Mouse (Mus musculus) embryonic facial prominence, embryonic 14.5 days (tissue): ENCODE results near the gene Nat14. TPM values are rescaled to one million over a fixed set of nuclear protein-coding genes. Genes with fewer than 3 reads are reported as not detected.

Experiments used
- ATAC-seq: fragments of 200-750 bp; cut with Nextera tagmentation; 2 replicates; pipeline ENCODE4 v1.8.0; 2017; ENCODE audit warnings: low read depth, moderate number of reproducible peaks, moderate TSS enrichment
- DNase-seq: peaks from one replicate; pipeline ENCODE4 v3.0.0-alpha.2; 2015; ENCODE audit warnings: low spot score
- H3K27ac ChIP-seq: fragments of 300-500 bp; sonication (generic); replicated peaks from 2 replicates; pipeline ENCODE4 v1.5.1; 2014; ENCODE audit warnings: low read depth, mild to moderate bottlenecking, low read length, moderate library complexity
- H3K27me3 ChIP-seq: fragments of 300-500 bp; sonication (generic); replicated peaks from 2 replicates; pipeline ENCODE4 v1.6.1; 2014; ENCODE audit warnings: low read length; ENCODE audit not compliant: control insufficient read depth, insufficient read depth
- H3K36me3 ChIP-seq: fragments of 300-500 bp; sonication (generic); 2 replicates; pipeline ENCODE4 v1.6.1; 2014; ENCODE audit warnings: low read length, mixed read lengths; ENCODE audit not compliant: control insufficient read depth, insufficient read depth
- H3K4me1 ChIP-seq: fragments of 300-500 bp; sonication (generic); 2 replicates; pipeline ENCODE4 v1.6.1; 2014; ENCODE audit warnings: antibody characterized with exemption, low read length; ENCODE audit not compliant: control insufficient read depth, insufficient read depth
- H3K4me2 ChIP-seq: fragments of 300-500 bp; sonication (generic); 2 replicates; pipeline ENCODE4 v1.6.1; 2014; ENCODE audit warnings: low read depth, mild to moderate bottlenecking, low read length, moderate library complexity, mixed read lengths
- H3K4me3 ChIP-seq: fragments of 300-500 bp; sonication (generic); 2 replicates; pipeline ENCODE4 v1.5.1; 2014; ENCODE audit warnings: low read depth, mild to moderate bottlenecking, low read length
- H3K9ac ChIP-seq: fragments of 300-500 bp; sonication (generic); 2 replicates; pipeline ENCODE4 v1.6.1; 2014; ENCODE audit warnings: low read depth, mild to moderate bottlenecking, low read length, moderate library complexity, mixed read lengths
- H3K9me3 ChIP-seq: fragments of 300-500 bp; sonication (generic); 2 replicates; pipeline ENCODE4 v1.6.1; 2016; ENCODE audit warnings: low read length; ENCODE audit not compliant: control insufficient read depth
- WGBS: fragments of 180-500 bp; shearing (Covaris S2); extraction: QIAGEN DNeasy Blood & Tissue Kit; methylation state at CpG from one replicate; pipeline ENCODE4 v1.1.7; 2014; 5-methylcytosine and 5-hydroxymethylcytosine counted together
- polyA plus RNA-seq: library from polyadenylated mRNA; unstranded; fragments of >200 nt; fragmentation: Nextera tagmentation; extraction: Ambion mirVana; gene quantifications from 2 replicates; pipeline ENCODE4 v1.2.1, GENCODE M21; 2014

Gene Nat14
- polyA plus RNA-seq, 1 experiment from 2014 or later, result 1.9 TPM

GRCm38 (mm10) chr7:4922931-4923565, 1.2 kb downstream of the Nat14 start:
- Histone ChIP-seq H3K9me3 (no peaks in the 10 kb centered on the region), H3K4me2 (peak overlapping the region; percentile 77), H3K27ac (peak overlapping the region; percentile 90), H3K4me3 (peak overlapping the region; percentile 36), H3K9ac (peak overlapping the region; percentile 62), H3K27me3 (no peaks in the 10 kb centered on the region), H3K36me3 (peaks cover 31% of the 10 kb centered on the region), H3K4me1 (peaks cover 40% of the 10 kb centered on the region)
- DNase-seq (peak; percentile 89), ATAC-seq (peak; percentile 31)
- 2% methylated on average over 14 of the region's 14 CpGs for WGBS

GRCm38 (mm10) chr7:4923586-4924364, 1.9 kb downstream of the Nat14 start:
- Histone ChIP-seq H3K9me3 (no peaks in the 10 kb centered on the region), H3K4me3 (peak overlapping the region; percentile 36), H3K9ac (peak overlapping the region; percentile 62), H3K4me1 (peaks cover 40% of the 10 kb centered on the region), H3K27me3 (no peaks in the 10 kb centered on the region), H3K36me3 (peaks cover 24% of the 10 kb centered on the region), H3K4me2 (peak overlapping the region; percentile 77), H3K27ac (peak overlapping the region; percentile 90)
- DNase-seq, result peak; percentile 49
- no peak for ATAC-seq
- 6% methylated on average over 34 of the region's 37 CpGs for WGBS

GRCm38 (mm10) chr7:4924483-4924882, 2.7 kb downstream of the Nat14 start:
- H3K4me3 ChIP-seq, result peak overlapping the region; percentile 36; the same call in 1 of the 2 replicates
- 0% methylated on average over 4 of the region's 4 CpGs for WGBS
- H3K27me3 ChIP-seq, result no peaks in the 10 kb centered on the region
- peak overlapping the region; percentile 62 for H3K9ac ChIP-seq
- DNase-seq (peak; percentile 39), ATAC-seq (no peak)
- peaks cover 40% of the 10 kb centered on the region for H3K4me1 ChIP-seq
- H3K27ac ChIP-seq, result peak overlapping the region; percentile 90
- peak overlapping the region; percentile 77 for H3K4me2 ChIP-seq
- peaks cover 17% of the 10 kb centered on the region for H3K36me3 ChIP-seq
- no peaks in the 10 kb centered on the region for H3K9me3 ChIP-seq

- H3K4me2 ChIP-seq, result peak overlapping the region; percentile 77
- no peaks in the 10 kb centered on the region for H3K9me3 ChIP-seq
- DNase-seq (peak; percentile 92), ATAC-seq (peak; percentile 35; the same call in 1 of the 2 replicates)
- peaks cover 13% of the 10 kb centered on the region for H3K36me3 ChIP-seq
- H3K4me1 ChIP-seq, result peaks cover 40% of the 10 kb centered on the region
- 6% methylated on average over 2 of the region's 4 CpGs for WGBS
- H3K4me3 ChIP-seq, result no peak overlapping the region
- H3K27me3 ChIP-seq, result no peaks in the 10 kb centered on the region
- peak overlapping the region; percentile 62 for H3K9ac ChIP-seq
- H3K27ac ChIP-seq, result peak overlapping the region; percentile 90
Observed at GRCm38 (mm10) chr7:4924891-4925301, 3.1 kb downstream of the Nat14 start.

GRCm38 (mm10) chr7:4925441-4926381, 3.9 kb downstream of the Nat14 start, which contains the start of gene Ssc5d:
TSS of gene Ssc5d (plus strand) at chr7:4925785.
- peak within 1 kb of the TSS; percentile 62 for H3K9ac ChIP-seq
- no peaks in the 10 kb centered on the region for H3K9me3 ChIP-seq
- peaks cover 40% of the 10 kb centered on the region for H3K4me1 ChIP-seq
- H3K36me3 ChIP-seq, result peaks cover 5% of the 10 kb centered on the region
- WGBS, result 15% methylated on average over 6 of the region's 6 CpGs
- H3K4me3 ChIP-seq, result no peak within 1 kb of the TSS
- ATAC-seq (peak; percentile 58), DNase-seq (peak; percentile 75)
- H3K27ac ChIP-seq, result peak within 1 kb of the TSS; percentile 90
- H3K27me3 ChIP-seq, result no peaks in the 10 kb centered on the region
- peak within 1 kb of the TSS; percentile 77 for H3K4me2 ChIP-seq

- Histone ChIP-seq H3K27ac (no peak overlapping the region), H3K4me3 (no peak overlapping the region)
- 69% methylated on average over 15 of the region's 16 CpGs for WGBS
Observed at GRCm38 (mm10) chr7:4926849-4927248, 5.0 kb downstream of the Nat14 start.

GRCm38 (mm10) chr7:4927711-4928110, 5.9 kb downstream of the Nat14 start:
- H3K27ac ChIP-seq, result no peak overlapping the region
- no peaks in the 10 kb centered on the region for H3K9me3 ChIP-seq
- H3K4me1 ChIP-seq, result peaks cover 36% of the 10 kb centered on the region
- H3K9ac ChIP-seq, result peak overlapping the region; percentile 3; the same call in 1 of the 2 replicates
- no peak overlapping the region for H3K4me3 ChIP-seq
- H3K27me3 ChIP-seq, result no peaks in the 10 kb centered on the region
- H3K36me3 ChIP-seq, result no peaks in the 10 kb centered on the region
- WGBS, result 41% methylated on average over 7 of the region's 8 CpGs
- ATAC-seq (no peak), DNase-seq (no peak)
- H3K4me2 ChIP-seq, result no peak overlapping the region

More at GRCm38 (mm10) chr7:4926849-4927248, 5.0 kb downstream of the Nat14 start:
- Histone ChIP-seq H3K27me3 (no peaks in the 10 kb centered on the region), H3K9me3 (no peaks in the 10 kb centered on the region), H3K36me3 (no peaks in the 10 kb centered on the region), H3K9ac (0 out of 2 replicates have a peak overlapping the region, but pooled peaks have one; percentile 14), H3K4me2 (no peak overlapping the region), H3K4me1 (peaks cover 40% of the 10 kb centered on the region)
- ATAC-seq, result no peak
- DNase-seq, result no peak

GRCm38 (mm10) chr7:4928323-4928722, 6.5 kb downstream of the Nat14 start:
- H3K4me2 ChIP-seq, result no peak overlapping the region
- no peak for DNase-seq
- H3K27ac ChIP-seq, result no peak overlapping the region
- 0 out of 2 replicates have a peak overlapping the region, but pooled peaks have one; percentile 3 for H3K9ac ChIP-seq
- H3K4me3 ChIP-seq, result no peak overlapping the region
- H3K27me3 ChIP-seq, result no peaks in the 10 kb centered on the region
- no peak for ATAC-seq
- peaks cover 30% of the 10 kb centered on the region for H3K4me1 ChIP-seq
- H3K9me3 ChIP-seq, result no peaks in the 10 kb centered on the region
- no peaks in the 10 kb centered on the region for H3K36me3 ChIP-seq
- 81% methylated on average over 17 of the region's 17 CpGs for WGBS
